Mouse (Mus musculus): Measurements from ENCODE around the gene Vmn2r110. TPM values are rescaled to one million over a fixed set of nuclear protein-coding genes. Genes with fewer than 3 reads are reported as not detected.

Vmn2r110 gene
- not detected for polyA plus RNA-seq (2014; fragmentation: Illumina TruSeq; extraction: RNeasy Lipid Tissue Mini Kit (QIAGEN cat#74804); ENCODE audit: low read depth, low replicate concordance)

GRCm38 (mm10) chr17:20596323-20596722 is at the start of gene Vmn2r110:
Gene Vmn2r110, minus strand, starts transcription at chr17:20596423.

GRCm38 (mm10) chr17:20624777-20625176 is 28.6 kb upstream of the Vmn2r110 start, which contains the start of gene Fpr-rs3:
Gene Fpr-rs3, minus strand, starts transcription at chr17:20624877.

GRCm38 (mm10) chr17:20564656-20565055 is 31.6 kb downstream of the Vmn2r110 start, which contains the start of gene Vmn2r109:
Gene Vmn2r109, minus strand, starts transcription at chr17:20564756.

Other genes starting within 250 kb of the Vmn2r110 start
- gene Vmn1r224, start 182.3 kb downstream of the Vmn2r110 start, polyA plus RNA-seq (2014; fragmentation: Illumina TruSeq; extraction: RNeasy Lipid Tissue Mini Kit (QIAGEN cat#74804); ENCODE audit: low read depth, low replicate concordance): not detected
- gene Vmn2r108, start 115.1 kb downstream of the Vmn2r110 start, polyA plus RNA-seq (2014; fragmentation: Illumina TruSeq; extraction: RNeasy Lipid Tissue Mini Kit (QIAGEN cat#74804); ENCODE audit: low read depth, low replicate concordance): not detected
- gene Vmn1r225, start 98.3 kb downstream of the Vmn2r110 start, polyA plus RNA-seq (2014; fragmentation: Illumina TruSeq; extraction: RNeasy Lipid Tissue Mini Kit (QIAGEN cat#74804); ENCODE audit: low read depth, low replicate concordance): not detected
- not detected for gene Vmn2r109, start 31.7 kb downstream of the Vmn2r110 start, polyA plus RNA-seq (2014; fragmentation: Illumina TruSeq; extraction: RNeasy Lipid Tissue Mini Kit (QIAGEN cat#74804); ENCODE audit: low read depth, low replicate concordance)
- gene Fpr-rs3, start 28.5 kb upstream of the Vmn2r110 start, polyA plus RNA-seq (2014; fragmentation: Illumina TruSeq; extraction: RNeasy Lipid Tissue Mini Kit (QIAGEN cat#74804); ENCODE audit: low read depth, low replicate concordance): not detected
- gene Vmn1r226, start 86.4 kb upstream of the Vmn2r110 start, polyA plus RNA-seq (2014; fragmentation: Illumina TruSeq; extraction: RNeasy Lipid Tissue Mini Kit (QIAGEN cat#74804); ENCODE audit: low read depth, low replicate concordance): not detected
- not detected for gene Vmn1r227, start 133.4 kb upstream of the Vmn2r110 start, polyA plus RNA-seq (2014; fragmentation: Illumina TruSeq; extraction: RNeasy Lipid Tissue Mini Kit (QIAGEN cat#74804); ENCODE audit: low read depth, low replicate concordance)
- not detected for gene Vmn1r228, start 189.7 kb upstream of the Vmn2r110 start, polyA plus RNA-seq (2014; fragmentation: Illumina TruSeq; extraction: RNeasy Lipid Tissue Mini Kit (QIAGEN cat#74804); ENCODE audit: low read depth, low replicate concordance)
- gene Vmn1r229, start 215.1 kb upstream of the Vmn2r110 start, polyA plus RNA-seq (2014; fragmentation: Illumina TruSeq; extraction: RNeasy Lipid Tissue Mini Kit (QIAGEN cat#74804); ENCODE audit: low read depth, low replicate concordance): not detected
- gene Vmn1r230, start 244.0 kb upstream of the Vmn2r110 start, polyA plus RNA-seq (2014; fragmentation: Illumina TruSeq; extraction: RNeasy Lipid Tissue Mini Kit (QIAGEN cat#74804); ENCODE audit: low read depth, low replicate concordance): not detected

All from adipose tissue, adult 10 weeks (tissue).